Mouse (Mus musculus) right cerebral cortex, postnatal 10 days (tissue): ENCODE measurements around the gene Cars.
A peak's percentile ranks its signal among the peaks of the same experiment; 100 is the strongest.
"Not testable (repeated sequence)": the region's sequence is repeated elsewhere in the genome, so short reads cannot be mapped to it uniquely, and the experiment has no call there.

Experiments used
- DNase-seq, 2 experiments: peaks; one replicate each; pipeline ENCODE4 v3.0.0; 2021; ENCODE audit warnings: low spot score in 2 of 2

Cars gene

GRCm38 (mm10) chr7:143583956-143584355 is 15.9 kb downstream of the Cars start:
- peak in 1 of 2 experiments; percentile 60 for DNase-seq

DNA sequence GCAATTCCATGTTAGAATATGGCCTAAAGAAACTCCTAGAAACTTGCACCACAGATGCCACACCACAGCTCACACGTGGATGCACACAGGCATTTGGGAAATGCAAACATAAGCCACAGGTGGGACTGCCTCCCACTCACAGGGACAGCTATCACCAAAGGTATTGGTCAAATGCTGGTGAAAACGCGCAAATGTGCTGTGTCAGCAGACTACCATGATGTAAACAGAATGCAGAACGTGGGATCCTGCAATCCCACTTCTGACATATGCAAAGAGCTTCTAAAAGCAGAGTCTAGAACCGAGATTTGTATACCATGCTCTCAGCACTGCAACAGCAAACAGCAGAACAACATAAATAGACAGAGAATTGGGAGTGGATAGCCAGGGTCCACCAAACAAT is 16.9 kb downstream of the Cars start:
- no peak for DNase-seq

- DNase-seq, result no peak
Observed at GRCm38 (mm10) chr7:143575751-143576150, 24.1 kb downstream of the Cars start.

DNA sequence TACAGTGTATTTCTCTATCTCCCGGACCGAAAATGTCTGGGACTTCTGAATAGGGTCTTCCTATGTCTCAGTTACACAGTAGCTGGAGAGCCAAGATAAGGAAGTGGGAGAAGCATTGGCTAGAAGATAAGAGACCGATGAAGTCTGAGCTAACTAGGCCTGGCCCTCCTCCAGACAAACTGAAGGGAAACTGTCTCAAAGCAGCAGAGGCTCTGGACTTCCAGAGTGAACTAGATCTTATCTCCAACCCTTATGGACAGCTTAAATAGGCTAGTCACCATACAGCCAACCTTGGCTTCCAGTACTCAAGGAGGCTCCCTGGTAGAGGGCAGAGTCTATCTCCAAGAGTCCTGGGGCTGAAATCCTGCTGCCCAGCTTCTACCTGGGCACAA is 34.2 kb downstream of the Cars start:
- DNase-seq, result no peak

- no peak for DNase-seq
Observed at GRCm38 (mm10) chr7:143565015-143565647, 34.8 kb downstream of the Cars start.

DNA sequence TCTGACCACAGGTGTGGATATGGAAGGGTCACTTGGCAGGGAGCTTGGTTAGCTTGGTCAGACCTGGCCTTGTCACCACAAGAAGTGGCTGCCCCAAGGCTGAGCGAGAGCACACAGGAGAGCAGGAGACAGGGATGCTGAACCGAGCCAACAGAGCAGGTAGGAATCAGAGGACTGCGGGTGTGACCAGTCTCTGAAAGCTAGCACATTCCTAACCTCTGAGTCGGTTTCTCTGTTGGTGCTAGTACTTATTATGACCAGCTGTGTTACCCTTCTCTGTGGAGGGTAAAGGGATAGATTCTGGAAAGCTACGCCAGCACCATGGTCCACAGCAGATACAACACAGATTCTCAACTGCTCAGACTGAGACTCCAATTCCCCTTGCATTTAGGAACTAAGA is 36.1 kb downstream of the Cars start:
- no peak for DNase-seq

DNA sequence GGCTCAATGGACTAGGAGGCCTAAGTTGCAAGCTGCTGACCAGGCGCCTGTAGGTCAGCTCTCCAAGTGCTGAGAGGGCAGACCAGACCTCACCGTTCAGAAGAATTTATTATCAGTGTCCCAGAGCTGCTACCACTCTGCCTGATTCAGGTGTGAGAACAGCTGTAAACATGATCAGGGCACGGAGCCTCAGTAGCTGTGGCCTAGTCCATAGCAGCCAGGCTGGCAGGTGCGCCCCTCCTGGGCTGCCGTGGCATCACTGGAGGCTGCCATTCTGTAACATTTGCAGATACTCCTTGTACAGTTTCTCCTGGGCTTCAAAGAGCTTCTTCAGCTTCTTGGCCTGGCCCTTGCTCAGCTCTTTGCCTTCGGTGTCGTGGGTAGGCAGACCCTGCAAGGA is 42.3 kb downstream of the Cars start:
- DNase-seq, result no peak

DNA sequence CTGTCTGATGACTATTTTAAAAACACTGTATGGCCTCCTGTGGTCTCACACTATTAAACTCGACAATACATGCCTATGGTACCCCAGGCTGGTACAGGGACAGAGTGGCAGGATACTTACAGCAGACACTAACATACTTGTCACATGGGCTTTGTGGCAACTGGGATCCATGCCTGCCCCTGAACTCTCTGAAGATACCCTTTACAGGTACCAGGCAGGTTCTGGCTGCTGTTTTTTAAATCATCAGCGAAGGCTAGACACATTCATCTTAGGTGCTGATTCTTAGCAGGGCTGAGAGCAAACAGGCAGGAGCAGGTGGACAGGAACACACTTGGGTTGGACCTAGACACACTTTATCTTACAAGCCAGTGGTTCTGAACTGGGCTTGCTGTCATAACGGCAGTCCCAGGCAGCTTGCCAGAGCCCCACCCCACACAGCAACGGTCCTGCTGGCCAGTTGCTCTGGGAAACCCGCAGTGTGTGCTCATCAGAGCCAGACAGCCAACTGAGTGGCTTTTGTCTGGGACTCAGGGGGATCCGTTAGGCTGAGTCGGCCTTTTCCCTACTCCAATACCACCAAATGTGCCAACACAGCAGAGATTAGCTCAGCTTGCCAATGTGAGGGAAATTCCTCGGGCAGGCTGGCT is 42.8 kb downstream of the Cars start:
- peak; percentile 69 for DNase-seq

DNA sequence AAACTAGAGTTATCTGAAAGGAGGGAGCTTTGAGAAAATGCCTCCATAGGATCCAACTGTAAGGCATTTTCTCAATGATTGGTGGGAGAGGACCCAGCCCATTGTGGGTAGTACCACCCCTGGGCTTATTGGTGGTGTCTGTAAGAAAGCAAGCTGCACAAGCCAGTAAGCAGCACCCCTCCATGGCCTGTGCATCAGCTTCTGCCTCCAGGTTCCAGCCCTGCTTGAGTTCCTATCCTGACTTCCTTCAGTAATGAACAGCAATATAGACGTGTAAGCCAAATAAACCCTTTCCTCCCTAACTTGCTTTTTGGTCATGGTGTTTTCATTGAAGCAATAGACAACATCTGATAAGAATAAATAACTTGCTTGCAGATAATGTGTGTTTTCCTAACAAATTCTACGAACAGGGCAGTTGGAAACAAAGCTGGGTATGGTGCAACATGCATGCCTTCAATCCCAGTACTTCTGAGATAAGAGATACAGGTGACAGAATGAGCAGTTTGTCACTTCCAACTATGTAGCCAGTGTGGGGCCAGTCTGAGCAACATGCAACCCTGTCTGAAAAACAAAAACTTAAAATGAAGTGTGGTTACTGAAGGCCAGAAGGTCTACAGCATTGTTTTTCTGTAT is 50.2 kb downstream of the Cars start:
- peak in 1 of 2 experiments; percentile 28 for DNase-seq

GRCm38 (mm10) chr7:143548976-143549457 is 50.9 kb downstream of the Cars start, which contains the start of gene Nap1l4:
Nap1l4 (minus strand) TSS chr7:143549106.
- DNase-seq, result peak; percentile 98 to 100

DNA sequence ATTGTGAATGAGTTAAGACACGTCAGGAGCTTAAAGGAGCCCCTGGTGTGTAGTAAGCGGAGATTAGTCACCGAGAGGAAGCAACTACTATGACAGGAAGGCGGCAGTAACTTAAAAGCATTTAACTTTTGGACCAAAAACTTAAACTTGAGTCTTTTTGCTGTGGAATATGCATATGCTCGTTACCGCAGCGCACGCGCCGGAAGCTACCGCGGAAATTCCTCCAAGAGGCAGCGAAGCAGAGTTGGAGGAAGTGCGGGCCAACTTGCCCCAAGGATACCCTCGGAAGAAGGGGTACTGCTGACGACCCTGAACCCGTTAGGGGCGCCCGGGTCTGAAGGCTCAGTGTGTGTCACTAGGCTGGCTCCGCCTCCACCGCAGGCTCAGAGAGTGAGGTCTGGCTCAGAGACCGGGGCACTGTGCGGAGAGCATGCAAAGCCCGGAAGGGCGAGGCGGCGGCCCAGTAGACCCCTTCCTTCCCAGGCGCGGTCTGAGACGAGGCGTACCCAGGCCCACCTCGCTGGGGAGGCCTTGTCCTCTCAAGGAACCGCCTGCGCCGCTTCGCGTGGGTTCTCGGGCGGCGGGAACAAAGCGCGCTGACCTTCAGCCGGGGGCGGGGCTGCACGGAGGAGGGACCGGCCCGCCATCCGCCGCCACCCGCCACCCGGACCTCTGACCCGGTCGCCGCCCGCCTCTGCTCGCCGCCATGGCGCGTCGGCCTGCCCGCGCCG is 51.5 kb downstream of the Cars start:
- peak; percentile 30 to 68 for DNase-seq

DNA sequence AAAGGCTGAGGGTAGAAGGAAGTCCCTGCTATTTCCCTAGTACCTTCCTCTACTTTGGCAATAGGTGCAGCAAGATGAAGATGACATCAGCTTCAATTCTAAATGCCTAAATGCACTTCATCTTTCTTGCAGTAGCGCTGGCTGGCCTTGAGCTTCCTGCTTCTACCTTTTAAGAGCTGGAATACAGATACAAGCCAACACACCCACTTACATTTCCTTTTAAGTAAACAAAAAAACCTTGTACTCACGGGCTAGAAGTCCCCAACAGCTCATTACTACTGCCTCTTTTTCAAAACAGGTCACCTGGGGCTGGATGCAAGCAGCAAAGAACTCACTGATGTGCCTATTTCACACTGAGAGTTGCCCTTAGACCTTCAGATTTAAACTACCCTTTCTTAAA is 53.3 kb downstream of the Cars start:
- no peak for DNase-seq

DNA sequence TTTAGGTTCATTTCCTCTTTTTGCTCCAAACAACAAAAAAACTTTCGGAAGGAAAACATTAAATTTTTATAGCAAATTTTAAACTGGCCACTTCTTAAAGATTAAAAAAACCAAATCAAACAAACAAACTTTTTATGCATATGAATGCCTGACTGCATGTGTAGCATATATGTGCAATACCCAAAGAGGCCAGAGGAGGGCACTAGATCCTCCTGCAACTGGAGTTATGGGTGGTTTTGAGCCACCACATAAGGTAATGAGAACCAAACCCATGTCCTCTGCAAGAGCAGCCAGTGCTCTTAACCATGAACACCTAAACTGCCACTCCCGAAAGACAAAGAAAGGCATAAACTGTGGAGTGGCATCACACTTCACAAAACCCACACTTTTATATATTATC is 55.5 kb downstream of the Cars start:
- no peak for DNase-seq

GRCm38 (mm10) chr7:143538671-143539070 is 61.2 kb downstream of the Cars start:
- DNase-seq, result no peak

DNA sequence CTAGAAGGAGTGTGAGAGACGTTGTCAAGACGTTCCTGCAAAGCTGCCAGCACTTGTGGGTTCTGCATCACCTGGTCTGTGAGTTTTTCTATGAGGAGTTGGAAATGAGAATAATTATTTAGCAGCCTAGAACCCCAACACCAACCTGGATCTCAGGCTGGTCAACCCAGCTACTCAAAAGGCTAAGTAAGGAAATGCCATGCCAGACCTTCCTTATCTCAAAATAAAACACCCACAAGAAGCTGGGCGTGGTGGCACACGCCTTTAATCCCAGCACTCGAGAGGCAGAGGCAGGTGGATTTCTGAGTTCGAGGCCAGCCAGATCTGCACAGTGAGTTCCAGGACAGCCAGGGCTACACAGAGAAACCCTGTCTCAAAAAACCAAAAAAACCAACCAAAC is 61.7 kb downstream of the Cars start:
- DNase-seq, result not testable (repeated sequence)

- no peak for DNase-seq
Observed at GRCm38 (mm10) chr7:143536251-143536650, 63.6 kb downstream of the Cars start.

GRCm38 (mm10) chr7:143533284-143533683 is 66.6 kb downstream of the Cars start:
- DNase-seq, result no peak

- DNase-seq, result no peak
Observed at GRCm38 (mm10) chr7:143532410-143532809, 67.5 kb downstream of the Cars start.

DNA sequence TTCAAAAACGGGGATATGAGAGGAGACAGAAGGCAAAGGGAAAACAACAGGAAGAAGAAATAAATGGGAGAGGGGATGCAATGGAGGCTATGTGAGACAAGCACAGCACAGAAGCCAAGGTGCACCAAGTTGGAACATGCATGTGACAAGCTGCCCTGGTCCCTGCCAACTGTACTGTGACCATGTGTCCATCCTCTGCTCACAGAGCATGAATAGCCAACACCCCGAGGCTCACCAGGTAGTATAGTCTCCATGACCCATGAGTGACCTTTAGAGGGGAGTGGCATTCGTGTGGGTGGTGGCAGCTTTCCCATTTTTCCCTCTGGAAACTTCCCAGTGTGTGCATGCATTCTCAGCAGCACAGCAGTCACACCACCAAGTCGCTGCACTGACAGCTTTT is 80.6 kb downstream of the Cars start:
- DNase-seq, result no peak

- no peak for DNase-seq
Observed at GRCm38 (mm10) chr7:143514416-143514768, 85.5 kb downstream of the Cars start.

- no peak for DNase-seq
Observed at GRCm38 (mm10) chr7:143513763-143514415, 86.0 kb downstream of the Cars start.

DNA sequence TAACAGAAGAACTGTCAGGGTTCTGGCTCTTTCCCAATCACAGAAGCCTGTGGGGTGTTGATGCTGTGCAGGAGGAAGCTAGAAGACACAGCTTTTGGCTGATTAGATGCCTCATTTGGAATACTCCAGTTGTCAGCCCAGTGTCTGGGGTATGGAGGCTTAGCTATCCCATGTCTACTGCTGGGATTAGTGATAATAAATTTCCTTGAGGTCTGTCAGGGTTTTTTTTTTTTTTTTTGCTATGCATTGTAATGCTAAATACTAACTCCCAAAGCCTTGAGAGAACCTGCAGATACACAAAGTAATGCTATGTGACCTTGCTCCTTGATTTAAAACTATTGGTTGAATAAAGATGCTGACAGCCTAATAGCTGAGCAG is 88.6 kb downstream of the Cars start:
- no peak for DNase-seq
